Comparison of ENCODE assay signal across 9 mouse cellular contexts in the genomic region with DNA sequence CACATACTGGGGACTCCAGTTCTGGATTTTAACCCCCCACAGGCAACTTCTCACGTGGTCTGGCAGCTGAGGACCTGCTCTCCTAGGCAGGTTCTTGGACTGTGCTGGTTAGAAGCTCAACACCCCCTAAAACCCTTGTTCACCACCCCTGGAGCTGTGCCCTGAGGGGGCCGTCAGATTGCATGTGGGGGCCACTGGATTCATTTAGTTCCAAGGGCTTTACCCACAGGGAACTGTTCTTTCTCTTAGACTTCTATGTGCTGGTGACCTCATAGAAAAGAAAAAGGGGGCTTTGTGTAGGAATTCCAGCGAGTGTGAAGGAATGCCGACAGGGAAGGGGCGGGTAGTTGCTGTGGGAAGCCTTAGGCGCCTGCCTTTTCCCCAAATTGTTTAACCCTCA. TPM values are rescaled to one million over a fixed set of nuclear protein-coding genes. Genes with fewer than 3 reads are reported as not detected.
DNase-seq lines count a peak whose midpoint lies in the region; ATAC-seq lines count a peak whose summit lies in the region.
"Had no signal": no experiment of that assay in that cellular context is flagged by ENCODE, and none has a peak within 500 bp of the region (broad histone marks: within the 10 kb centered on the region; RNA-seq: fewer than 3 reads in every experiment).

No protein-coding gene starts in this region.

- peak overlapping the region; percentile 13; the same call in 1 of the 2 replicates for H3K9ac ChIP-seq in heart, embryonic 11.5 days (ENCODE audit: low read depth, low read length)
- H3K9ac ChIP-seq in forebrain, embryonic 15.5 days (replicated peaks): no peak overlapping the region
- no peak overlapping the region for H3K9ac ChIP-seq in limb, embryonic 15.5 days
- H3K9ac ChIP-seq: liver, embryonic 15.5 days had no signal

- H3K27ac ChIP-seq in heart, embryonic 11.5 days (ENCODE audit: low read depth, low read length): 0 out of 2 replicates have a peak overlapping the region, but pooled peaks have one; percentile 42
- no peak overlapping the region; the same call in 1 of the 2 replicates for H3K27ac ChIP-seq in forebrain, embryonic 15.5 days (replicated peaks)
- peak overlapping the region; percentile 71 for H3K27ac ChIP-seq in limb, embryonic 15.5 days
- H3K27ac ChIP-seq: liver, embryonic 15.5 days had no signal

- H3K4me2 ChIP-seq in heart, embryonic 11.5 days: no peak overlapping the region
- H3K4me2 ChIP-seq in forebrain, embryonic 15.5 days (replicated peaks): no peak overlapping the region
- peak overlapping the region; percentile 31 for H3K4me2 ChIP-seq in limb, embryonic 15.5 days
- H3K4me2 ChIP-seq: liver, embryonic 15.5 days had no signal

- 35% methylated on average over 6 of the region's 6 CpGs for WGBS in heart, embryonic 11.5 days (ENCODE audit: insufficient replicate concordance)
- WGBS in forebrain, embryonic 15.5 days: 2% methylated on average over 6 of the region's 6 CpGs
- WGBS in limb, embryonic 15.5 days: 15% methylated on average over 6 of the region's 6 CpGs

- no peak for DNase-seq in heart, postnatal 14 days
- DNase-seq in R1 (ENCODE audit: low read depth, low spot score): peak; percentile 57
- DNase-seq in thymus, postnatal 36 days: no peak
- DNase-seq in kidney, adult 8-10 months: no peak

- H3K27me3 ChIP-seq in heart, embryonic 11.5 days (ENCODE audit: control insufficient read depth, insufficient read depth, low read length): no peaks in the 10 kb centered on the region
- no peaks in the 10 kb centered on the region for H3K27me3 ChIP-seq in forebrain, embryonic 15.5 days
- no peaks in the 10 kb centered on the region for H3K27me3 ChIP-seq in limb, embryonic 15.5 days

- intact Hi-C loops in heart, postnatal 14 days (cut with DNase I): no loop called here

- no peak overlapping the region for H3K4me3 ChIP-seq in heart, embryonic 11.5 days (ENCODE audit: low read depth, low read length)
- no peak overlapping the region for H3K4me3 ChIP-seq in forebrain, embryonic 15.5 days
- no peak overlapping the region for H3K4me3 ChIP-seq in limb, embryonic 15.5 days
- H3K4me3 ChIP-seq: liver, embryonic 15.5 days had no signal

- no peaks in the 10 kb centered on the region for H3K36me3 ChIP-seq in heart, embryonic 11.5 days (ENCODE audit: control insufficient read depth, insufficient read depth, low read length)
- H3K36me3 ChIP-seq in forebrain, embryonic 15.5 days: no peaks in the 10 kb centered on the region
- H3K36me3 ChIP-seq in limb, embryonic 15.5 days: no peaks in the 10 kb centered on the region

- no peak for ATAC-seq in heart, embryonic 11.5 days (replicated peaks; ENCODE audit: insufficient number of reproducible peaks, low FRiP score, low TSS enrichment)
- ATAC-seq in forebrain, embryonic 15.5 days (replicated peaks): peak; percentile 60
- peak; percentile 31 for ATAC-seq in limb, embryonic 15.5 days (ENCODE audit: insufficient number of reproducible peaks, low FRiP score, low TSS enrichment, low read depth)
- no peak for ATAC-seq in megakaryocyte-erythroid progenitor cell, adult 5-6 weeks (replicated peaks; ENCODE audit: low FRiP score, low TSS enrichment, poor library complexity, severe bottlenecking)

- no peaks in the 10 kb centered on the region for H3K9me3 ChIP-seq in heart, embryonic 11.5 days (replicated peaks; ENCODE audit: control insufficient read depth, low read length)
- no peaks in the 10 kb centered on the region for H3K9me3 ChIP-seq in forebrain, embryonic 15.5 days
- H3K9me3 ChIP-seq in limb, embryonic 15.5 days: no peaks in the 10 kb centered on the region
- H3K9me3 ChIP-seq: liver, embryonic 15.5 days had no signal

- peaks cover 45% of the 10 kb centered on the region for H3K4me1 ChIP-seq in heart, embryonic 11.5 days (ENCODE audit: control insufficient read depth, insufficient read depth, low read length)
- peaks cover 51% of the 10 kb centered on the region for H3K4me1 ChIP-seq in forebrain, embryonic 15.5 days
- H3K4me1 ChIP-seq in limb, embryonic 15.5 days: peaks cover 51% of the 10 kb centered on the region

RNA-seq across cellular contexts. Expression of a gene that starts 4.0 kb away (rescaled TPM):
- 78.8 and 85.1 TPM in 2 replicates for polyA plus RNA-seq in heart, embryonic 11.5 days (2014; fragmentation: Nextera tagmentation; extraction: Ambion mirVana)
- total RNA-seq in heart, postnatal 14 days (2021): 1 to 10 TPM; 7.9 to 9.1 TPM
- 90.0 and 110 TPM in 2 replicates for polyA plus RNA-seq in forebrain, embryonic 15.5 days (2015; fragmentation: Nextera tagmentation; extraction: Ambion mirVana)
- 118 TPM in 2 replicates for polyA plus RNA-seq in limb, embryonic 15.5 days (2015; fragmentation: Nextera tagmentation; extraction: Ambion mirVana)
- total RNA-seq in megakaryocyte-erythroid progenitor cell, adult 5-6 weeks (2014; fragmentation: Nextera tagmentation): not detected in 2 replicates
- 0.05 and 0.65 TPM in 2 replicates for total RNA-seq in megakaryocyte-erythroid progenitor cell, adult 5-6 weeks (2017)

Comparison
In these comparisons a context has a peak if more than half of its experiments do, and no peak if none do; other contexts are left out.
1. ATAC-seq: peak in forebrain, embryonic 15.5 days (single experiment) and limb, embryonic 15.5 days (single experiment); none in heart, embryonic 11.5 days (single experiment) and megakaryocyte-erythroid progenitor cell, adult 5-6 weeks (single experiment).